Mouse (Mus musculus) testis, adult 2 months (tissue): ENCODE measurements around the gene Ptpn7.

Experiments
- CTCF ChIP-seq: fragments of 200-500 bp; IDR thresholded peaks from 2 replicates; pipeline ENCODE4 v1.5.1; 2012; ENCODE audit warnings: low read depth, mild to moderate bottlenecking, inconsistent platforms, low read length, moderate library complexity; ENCODE audit not compliant: control insufficient read depth, insufficient read depth, insufficient replicate concordance
- POLR2A ChIP-seq: fragments of 200-500 bp; IDR thresholded peaks from 2 replicates; pipeline ENCODE4 v1.6.1; 2012; ENCODE audit warnings: low read depth, mild to moderate bottlenecking, inconsistent platforms, low read length, moderate library complexity; ENCODE audit not compliant: control insufficient read depth

DNA sequence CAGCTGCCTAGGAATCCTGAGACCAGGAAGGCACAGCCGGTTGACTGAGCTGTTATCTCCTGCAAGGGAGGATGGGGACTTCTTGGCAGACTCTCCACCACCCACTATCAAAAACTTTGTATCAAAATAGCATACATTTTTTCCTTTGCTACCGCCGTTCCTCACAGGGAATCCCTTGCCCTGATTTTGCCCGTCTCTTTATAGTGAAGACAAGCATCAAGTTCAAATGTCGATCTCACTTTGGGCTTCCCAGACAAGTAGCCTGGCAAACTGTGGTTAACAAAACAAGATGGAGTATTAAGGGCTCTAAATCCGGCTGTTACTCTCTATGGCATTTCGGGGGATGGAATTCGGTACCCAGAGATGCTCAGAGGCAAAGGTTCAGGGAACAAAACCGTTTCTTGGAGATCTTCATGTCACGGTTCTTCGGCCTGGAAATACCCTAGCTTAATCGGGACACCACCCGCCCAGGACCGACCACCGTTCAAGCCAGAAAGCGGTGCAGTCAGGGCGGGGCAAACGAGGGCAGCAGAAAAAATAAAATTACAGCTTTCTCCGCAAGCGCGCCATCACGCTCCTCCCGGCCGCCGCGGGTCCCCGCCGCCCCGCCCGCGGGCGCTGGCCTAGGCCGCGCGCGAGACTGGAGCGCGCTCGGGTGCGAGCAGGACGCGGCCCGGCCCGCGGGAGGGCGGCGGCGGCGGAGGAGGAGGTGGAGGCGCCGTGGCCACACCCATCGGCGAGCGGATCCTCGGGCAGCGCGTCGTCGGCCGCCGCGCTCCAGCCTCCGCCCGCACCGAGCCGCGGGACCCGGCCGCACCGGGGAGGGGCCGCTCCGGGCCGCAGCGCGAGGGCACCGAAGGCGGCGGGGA lies 13.8 kb downstream of the Ptpn7 start, which contains the start of gene Arl8a:
- no peak for TF ChIP-seq POLR2A
- no peak for TF ChIP-seq CTCF
